Mouse (Mus musculus): ENCODE results near the gene Nt5c3. TPM values are rescaled to one million over a fixed set of nuclear protein-coding genes. Genes with fewer than 3 reads are reported as not detected.

Nt5c3 gene
- polyA plus RNA-seq, 1 experiment from 2014 or later = 63.0 TPM

DNA sequence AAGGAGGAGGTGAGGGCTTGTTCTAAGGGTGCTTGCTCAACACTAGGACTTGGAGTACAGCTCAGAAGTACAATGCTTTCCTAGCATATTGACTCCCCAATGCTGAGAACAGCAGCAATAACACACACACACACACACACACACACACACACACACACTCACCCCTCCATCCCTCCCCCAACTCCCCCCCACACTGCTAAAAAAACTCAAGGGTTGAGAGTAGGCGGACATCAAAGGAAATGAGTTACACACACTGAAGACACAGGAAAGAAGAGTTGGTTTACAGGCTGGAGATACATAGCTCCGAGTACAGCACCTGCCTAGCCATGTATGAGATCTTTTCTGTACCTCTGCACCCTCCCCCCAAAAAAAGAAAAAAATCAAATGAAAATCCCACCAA is 7.5 kb downstream of the Nt5c3 start:
- Histone ChIP-seq H3K4me1 (no peaks in the 10 kb centered on the region), H3K4me3 (no peak overlapping the region), H3K9me3 (no peaks in the 10 kb centered on the region), H3K4me2 (replicated peaks) (no peak overlapping the region), H3K9ac (no peak overlapping the region), H3K27ac (no peak overlapping the region), H3K36me3 (no peaks in the 10 kb centered on the region), H3K27me3 (no peaks in the 10 kb centered on the region)
- no peak for ATAC-seq (ENCODE audit: low FRiP score, low read depth)
- 75% methylated on average over 2 of the region's 2 CpGs for WGBS

GRCm38 (mm10) chr6:56913092-56913858 is 10.5 kb downstream of the Nt5c3 start:
- no peak for ATAC-seq (ENCODE audit: low FRiP score, low read depth)
- H3K36me3 ChIP-seq = no peaks in the 10 kb centered on the region
- H3K27ac ChIP-seq = no peak overlapping the region
- H3K4me1 ChIP-seq = no peaks in the 10 kb centered on the region
- H3K9me3 ChIP-seq = no peaks in the 10 kb centered on the region
- H3K4me2 ChIP-seq (replicated peaks) = no peak overlapping the region
- no peak overlapping the region for H3K4me3 ChIP-seq
- H3K27me3 ChIP-seq = no peaks in the 10 kb centered on the region
- no peak overlapping the region for H3K9ac ChIP-seq
- WGBS = 68% methylated on average over 2 of the region's 2 CpGs

DNA sequence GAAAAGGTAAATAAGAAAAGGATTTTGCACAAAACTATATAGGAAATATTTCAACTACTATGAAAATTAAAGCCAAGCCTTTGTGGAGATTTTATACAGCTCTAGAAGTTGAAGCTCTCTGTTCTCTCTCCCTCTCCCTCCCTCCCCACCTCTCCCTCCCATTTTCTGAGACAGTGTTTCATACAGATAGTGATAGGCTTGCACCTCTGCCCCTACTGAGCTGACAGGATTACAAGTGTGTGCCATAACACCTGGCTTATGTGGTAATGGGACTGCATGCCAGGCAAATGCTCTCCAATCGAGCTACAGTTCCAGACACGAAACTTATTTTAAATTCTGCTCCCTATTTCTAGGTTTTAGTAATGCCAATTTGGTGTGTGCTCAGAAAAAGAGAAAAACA is 12.8 kb downstream of the Nt5c3 start:
- H3K4me3 ChIP-seq = no peak overlapping the region
- no peaks in the 10 kb centered on the region for H3K36me3 ChIP-seq
- no peaks in the 10 kb centered on the region for H3K9me3 ChIP-seq
- H3K27ac ChIP-seq = no peak overlapping the region
- no peak overlapping the region for H3K9ac ChIP-seq
- H3K4me1 ChIP-seq = no peaks in the 10 kb centered on the region
- WGBS = 73% methylated on average over 2 of the region's 2 CpGs
- no peak for ATAC-seq (ENCODE audit: low FRiP score, low read depth)
- no peak overlapping the region for H3K4me2 ChIP-seq (replicated peaks)
- no peaks in the 10 kb centered on the region for H3K27me3 ChIP-seq

- H3K9me3 ChIP-seq = no peaks in the 10 kb centered on the region
- peaks cover 7% of the 10 kb centered on the region for H3K4me1 ChIP-seq
- no peak overlapping the region for H3K9ac ChIP-seq
- ATAC-seq (ENCODE audit: low FRiP score, low read depth) = no peak; the same call in 1 of the 2 replicates
- no peak overlapping the region for H3K27ac ChIP-seq
- H3K27me3 ChIP-seq = no peaks in the 10 kb centered on the region
- H3K4me3 ChIP-seq = no peak overlapping the region
- no peak overlapping the region for H3K4me2 ChIP-seq (replicated peaks)
- WGBS = 11% methylated on average over 4 of the region's 4 CpGs
- no peaks in the 10 kb centered on the region for H3K36me3 ChIP-seq
Measured at GRCm38 (mm10) chr6:56908912-56909311, 14.8 kb downstream of the Nt5c3 start.

GRCm38 (mm10) chr6:56908397-56908796 is 15.3 kb downstream of the Nt5c3 start:
- Histone ChIP-seq H3K27me3 (no peaks in the 10 kb centered on the region), H3K4me3 (no peak overlapping the region), H3K36me3 (no peaks in the 10 kb centered on the region), H3K4me2 (replicated peaks) (no peak overlapping the region), H3K9ac (no peak overlapping the region), H3K4me1 (peaks cover 10% of the 10 kb centered on the region), H3K9me3 (no peaks in the 10 kb centered on the region), H3K27ac (no peak overlapping the region)
- no peak for ATAC-seq (ENCODE audit: low FRiP score, low read depth)
- 87% methylated on average over 2 of the region's 2 CpGs for WGBS

DNA sequence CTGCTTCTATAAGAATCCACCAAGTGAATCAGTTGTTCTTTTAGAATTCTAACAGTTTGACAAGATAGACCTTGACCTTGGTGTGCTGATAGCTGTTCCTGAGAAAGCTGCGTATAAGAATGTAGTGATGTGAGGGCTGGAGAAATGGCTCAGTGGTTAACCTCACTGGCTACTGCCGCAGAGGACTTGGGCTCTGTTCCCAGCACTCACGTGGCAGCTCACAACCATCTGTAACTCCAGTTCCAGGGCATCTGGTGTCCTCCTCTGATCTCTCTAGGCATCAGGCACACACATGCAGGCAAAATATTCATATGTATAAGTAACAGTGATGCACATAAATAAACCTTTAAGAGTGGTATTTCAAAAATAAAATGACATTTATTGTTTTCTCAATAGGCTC is 15.8 kb downstream of the Nt5c3 start:
- Histone ChIP-seq H3K27me3 (no peaks in the 10 kb centered on the region), H3K4me1 (peaks cover 10% of the 10 kb centered on the region), H3K27ac (no peak overlapping the region), H3K9ac (no peak overlapping the region), H3K4me2 (replicated peaks) (no peak overlapping the region), H3K36me3 (no peaks in the 10 kb centered on the region), H3K4me3 (no peak overlapping the region), H3K9me3 (no peaks in the 10 kb centered on the region)
- WGBS = 89% methylated on average over 3 of the region's 3 CpGs
- ATAC-seq (ENCODE audit: low FRiP score, low read depth) = no peak

GRCm38 (mm10) chr6:56906121-56906846 is 17.4 kb downstream of the Nt5c3 start:
- WGBS = 84% methylated on average over 8 of the region's 8 CpGs
- H3K9me3 ChIP-seq = no peaks in the 10 kb centered on the region
- no peak overlapping the region for H3K27ac ChIP-seq
- H3K9ac ChIP-seq = no peak overlapping the region
- ATAC-seq (ENCODE audit: low FRiP score, low read depth) = no peak
- H3K27me3 ChIP-seq = no peaks in the 10 kb centered on the region
- H3K36me3 ChIP-seq = no peaks in the 10 kb centered on the region
- no peak overlapping the region for H3K4me3 ChIP-seq
- peaks cover 16% of the 10 kb centered on the region for H3K4me1 ChIP-seq
- H3K4me2 ChIP-seq (replicated peaks) = no peak overlapping the region

GRCm38 (mm10) chr6:56905486-56905885 is 18.2 kb downstream of the Nt5c3 start:
- no peaks in the 10 kb centered on the region for H3K27me3 ChIP-seq
- no peak overlapping the region for H3K4me2 ChIP-seq (replicated peaks)
- peaks cover 16% of the 10 kb centered on the region for H3K4me1 ChIP-seq
- WGBS = 90% methylated on average over 5 of the region's 5 CpGs
- no peak overlapping the region for H3K4me3 ChIP-seq
- H3K9me3 ChIP-seq = no peaks in the 10 kb centered on the region
- no peak overlapping the region for H3K27ac ChIP-seq
- no peak overlapping the region for H3K9ac ChIP-seq
- ATAC-seq (ENCODE audit: low FRiP score, low read depth) = no peak
- H3K36me3 ChIP-seq = no peaks in the 10 kb centered on the region

DNA sequence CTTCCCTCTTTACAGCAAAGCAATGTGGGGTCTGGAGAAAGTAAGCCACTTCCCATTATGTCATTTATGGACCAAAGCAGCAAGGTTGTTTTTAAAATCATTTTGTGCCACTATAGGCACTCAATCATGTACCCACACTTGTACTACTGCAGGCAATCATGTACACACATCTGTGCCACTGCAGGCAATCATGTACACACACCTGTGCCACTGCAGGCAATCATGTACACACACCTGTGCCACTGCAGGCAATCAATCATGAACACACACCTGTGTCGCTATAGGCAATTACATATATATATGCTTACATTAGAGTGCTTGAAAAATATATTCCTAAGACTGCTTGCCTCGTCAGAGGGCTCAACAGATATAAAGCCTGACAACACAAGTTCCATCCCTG is 18.8 kb downstream of the Nt5c3 start:
- Histone ChIP-seq H3K27me3 (no peaks in the 10 kb centered on the region), H3K27ac (no peak overlapping the region), H3K36me3 (no peaks in the 10 kb centered on the region), H3K9me3 (no peaks in the 10 kb centered on the region), H3K4me1 (peaks cover 16% of the 10 kb centered on the region), H3K9ac (no peak overlapping the region), H3K4me3 (no peak overlapping the region), H3K4me2 (replicated peaks) (no peak overlapping the region)
- no peak for ATAC-seq (ENCODE audit: low FRiP score, low read depth)
- 65% methylated on average over 2 of the region's 2 CpGs for WGBS

- no peak overlapping the region for H3K27ac ChIP-seq
- H3K4me2 ChIP-seq (replicated peaks) = no peak overlapping the region; the same call in 1 of the 2 replicates
- H3K36me3 ChIP-seq = no peaks in the 10 kb centered on the region
- peaks cover 16% of the 10 kb centered on the region for H3K4me1 ChIP-seq
- no peaks in the 10 kb centered on the region for H3K9me3 ChIP-seq
- H3K4me3 ChIP-seq = no peak overlapping the region
- no peaks in the 10 kb centered on the region for H3K27me3 ChIP-seq
- WGBS = 86% methylated on average over 1 of the region's 1 CpGs
- ATAC-seq (ENCODE audit: low FRiP score, low read depth) = no peak
- H3K9ac ChIP-seq = no peak overlapping the region
Measured at GRCm38 (mm10) chr6:56904330-56904729, 19.4 kb downstream of the Nt5c3 start.

GRCm38 (mm10) chr6:56903831-56904230 is 19.9 kb downstream of the Nt5c3 start:
- 0 out of 2 replicates have a peak, but pooled peaks have one; percentile 51 for ATAC-seq (ENCODE audit: low FRiP score, low read depth)
- no peak overlapping the region for H3K27ac ChIP-seq
- 42% methylated on average over 6 of the region's 6 CpGs for WGBS

DNA sequence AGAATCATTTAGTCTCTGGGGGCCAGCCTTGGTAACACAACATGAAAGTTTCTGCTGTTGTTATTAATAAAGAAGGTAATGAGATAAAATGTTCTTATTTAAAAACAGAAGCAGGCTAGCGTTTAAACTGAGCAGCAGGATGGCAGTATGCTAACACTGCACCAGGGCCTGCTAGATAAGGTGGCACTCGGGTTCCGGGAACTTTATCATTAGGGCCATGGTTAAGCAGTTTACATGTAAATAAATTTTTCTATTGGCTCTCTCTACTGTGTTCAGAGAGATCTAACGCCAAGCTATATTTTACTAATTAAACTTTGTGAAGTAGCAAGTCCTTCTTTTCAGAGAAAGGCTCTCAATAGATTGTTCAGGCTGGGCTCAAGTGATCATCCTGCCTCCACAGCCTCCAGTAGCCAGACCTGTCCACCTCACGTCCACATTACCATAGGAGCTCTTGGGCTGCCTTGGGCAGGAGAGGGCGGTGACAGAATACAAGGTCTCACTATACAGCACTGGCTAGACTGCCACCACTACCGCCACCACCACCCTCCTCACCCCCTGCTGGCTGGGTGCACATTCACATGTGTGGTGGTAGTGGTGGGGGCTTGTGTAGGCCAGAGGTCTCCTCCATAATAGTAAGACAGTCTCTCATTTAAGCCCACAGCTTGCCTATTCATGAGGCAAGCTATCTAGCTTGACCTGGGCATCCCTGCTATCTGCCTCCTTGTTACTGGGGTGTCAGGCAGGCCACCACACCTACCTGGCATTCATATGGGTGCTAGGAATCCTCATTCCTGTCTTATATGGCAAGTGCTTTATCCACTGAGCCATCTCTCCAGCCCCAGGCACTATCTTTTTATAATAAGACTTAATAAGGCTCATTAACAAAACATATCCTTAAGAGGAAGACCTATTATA is 20.9 kb downstream of the Nt5c3 start:
- Histone ChIP-seq H3K27ac (no peak overlapping the region), H3K9ac (no peak overlapping the region), H3K4me3 (no peak overlapping the region), H3K36me3 (no peaks in the 10 kb centered on the region), H3K27me3 (no peaks in the 10 kb centered on the region), H3K4me2 (replicated peaks) (no peak overlapping the region), H3K9me3 (no peaks in the 10 kb centered on the region), H3K4me1 (peaks cover 16% of the 10 kb centered on the region)
- ATAC-seq (ENCODE audit: low FRiP score, low read depth) = no peak
- 77% methylated on average over 7 of the region's 7 CpGs for WGBS

More at GRCm38 (mm10) chr6:56903831-56904230, 19.9 kb downstream of the Nt5c3 start:
- no peak overlapping the region; the same call in 1 of the 2 replicates for H3K4me2 ChIP-seq (replicated peaks)
- H3K4me3 ChIP-seq = no peak overlapping the region
- no peak overlapping the region for H3K9ac ChIP-seq
- H3K4me1 ChIP-seq = peaks cover 16% of the 10 kb centered on the region
- no peaks in the 10 kb centered on the region for H3K36me3 ChIP-seq
- no peaks in the 10 kb centered on the region for H3K27me3 ChIP-seq
- no peaks in the 10 kb centered on the region for H3K9me3 ChIP-seq

Data from limb, embryonic 13.5 days (tissue).